Mouse (Mus musculus) bone marrow macrophage, adult 2 months (primary cell): ENCODE results near the gene Arhgef3.

Experiments
- CTCF ChIP-seq: IDR thresholded peaks from 2 replicates; pipeline ENCODE4 v1.5.1; 2012; ENCODE audit warnings: low read depth, mild to moderate bottlenecking, low read length, moderate library complexity
- POLR2A ChIP-seq: IDR thresholded peaks from 2 replicates; pipeline ENCODE4 v1.6.1; 2012; ENCODE audit warnings: mild to moderate bottlenecking, low read depth, low read length, borderline replicate concordance

GRCm38 (mm10) chr14:27096133-27096532, 18.6 kb upstream of the Arhgef3 start:
- TF ChIP-seq CTCF: no peak
- no peak for TF ChIP-seq POLR2A
